Mouse (Mus musculus) c-Kit-positive CD71-positive TER-119-positive erythroid progenitor cells, embryonic 14.5 days (primary cell): Measurements from ENCODE around the gene Samd5.

Experiments
- DNase-seq: peaks from one replicate; pipeline ENCODE4 v3.0.0-alpha.2; 2013; ENCODE audit warnings: low spot score

Samd5 gene

GRCm38 (mm10) chr10:9650050-9650825, 24.8 kb downstream of the Samd5 start:
- no peak for DNase-seq

- no peak for DNase-seq
Observed at GRCm38 (mm10) chr10:9648464-9648863, 26.5 kb downstream of the Samd5 start.

GRCm38 (mm10) chr10:9647741-9648140, 27.3 kb downstream of the Samd5 start:
- DNase-seq: no peak

GRCm38 (mm10) chr10:9646391-9646790, 28.6 kb downstream of the Samd5 start:
- DNase-seq: no peak

- DNase-seq: no peak
Observed at GRCm38 (mm10) chr10:9643531-9643930, 31.5 kb downstream of the Samd5 start.

GRCm38 (mm10) chr10:9642077-9642476, 32.9 kb downstream of the Samd5 start:
- DNase-seq: no peak

GRCm38 (mm10) chr10:9640678-9641077, 34.3 kb downstream of the Samd5 start:
- DNase-seq: no peak

- no peak for DNase-seq
Observed at GRCm38 (mm10) chr10:9640056-9640455, 35.0 kb downstream of the Samd5 start.

- no peak for DNase-seq
Observed at GRCm38 (mm10) chr10:9625356-9625755, 49.7 kb downstream of the Samd5 start.

GRCm38 (mm10) chr10:9621926-9622688, 52.9 kb downstream of the Samd5 start:
- DNase-seq: no peak

- DNase-seq: no peak
Observed at GRCm38 (mm10) chr10:9621055-9621454, 54.0 kb downstream of the Samd5 start.

GRCm38 (mm10) chr10:9615009-9615408, 60.0 kb downstream of the Samd5 start:
- no peak for DNase-seq

GRCm38 (mm10) chr10:9608854-9609253, 66.2 kb downstream of the Samd5 start:
- DNase-seq: no peak

- DNase-seq: no peak
Observed at GRCm38 (mm10) chr10:9607155-9607554, 67.9 kb downstream of the Samd5 start.

GRCm38 (mm10) chr10:9605635-9606034, 69.4 kb downstream of the Samd5 start:
- DNase-seq: no peak

- DNase-seq: no peak
Observed at GRCm38 (mm10) chr10:9603290-9603689, 71.7 kb downstream of the Samd5 start.

GRCm38 (mm10) chr10:9602845-9603244, 72.2 kb downstream of the Samd5 start:
- DNase-seq: no peak

- DNase-seq: no peak
Observed at GRCm38 (mm10) chr10:9602389-9602788, 72.6 kb downstream of the Samd5 start.

GRCm38 (mm10) chr10:9596228-9596627, 78.8 kb downstream of the Samd5 start:
- DNase-seq: no peak

- DNase-seq: no peak
Observed at GRCm38 (mm10) chr10:9594666-9595065, 80.3 kb downstream of the Samd5 start.

- no peak for DNase-seq
Observed at GRCm38 (mm10) chr10:9590606-9591005, 84.4 kb downstream of the Samd5 start.

- DNase-seq: no peak
Observed at GRCm38 (mm10) chr10:9586328-9586727, 88.7 kb downstream of the Samd5 start.

- DNase-seq: no peak
Observed at GRCm38 (mm10) chr10:9579374-9579773, 95.6 kb downstream of the Samd5 start.
